Mouse (Mus musculus) kidney, adult 2 months (tissue): ENCODE results near the gene Cda. TPM values are rescaled to one million over a fixed set of nuclear protein-coding genes. Genes with fewer than 3 reads are reported as not detected.

Experiments
- DNase-seq: peaks from one replicate; pipeline ENCODE4 v3.0.0; 2021
- H3K27ac ChIP-seq: fragments of 200-500 bp; 2 replicates; pipeline ENCODE4 v1.5.1; 2012; ENCODE audit warnings: low read depth, low read length, control low read depth, inconsistent platforms; ENCODE audit not compliant: insufficient read depth
- H3K27me3 ChIP-seq: fragments of 200-500 bp; replicated peaks from 2 replicates; pipeline ENCODE4 v1.6.1; 2012; ENCODE audit warnings: mild to moderate bottlenecking, moderate library complexity, low read length, inconsistent platforms; ENCODE audit not compliant: control insufficient read depth, insufficient read depth
- H3K36me3 ChIP-seq: fragments of 200-500 bp; 2 replicates; pipeline ENCODE4 v1.6.1; 2012; ENCODE audit warnings: mild to moderate bottlenecking, moderate library complexity, low read length, inconsistent platforms; ENCODE audit not compliant: control insufficient read depth, insufficient read depth
- H3K4me1 ChIP-seq: fragments of 200-500 bp; 2 replicates; pipeline ENCODE4 v1.6.1; 2011; ENCODE audit warnings: low read length; ENCODE audit not compliant: control insufficient read depth, insufficient read depth
- H3K4me3 ChIP-seq: fragments of 200-500 bp; 2 replicates; pipeline ENCODE4 v1.5.1; 2011; ENCODE audit warnings: mild to moderate bottlenecking, low read depth, low read length, control low read depth; ENCODE audit not compliant: insufficient read depth
- CTCF ChIP-seq: fragments of 200-500 bp; conservative IDR thresholded peaks from 2 replicates; pipeline ENCODE4 v1.5.1; 2011; ENCODE audit warnings: low read depth, mild to moderate bottlenecking, control low read depth, low read length, moderate library complexity, mixed read lengths; ENCODE audit not compliant: insufficient read depth, insufficient read length
- POLR2A ChIP-seq: fragments of 200-500 bp; IDR thresholded peaks from one replicate; pipeline ENCODE4 v1.6.1; 2011; ENCODE audit warnings: low read depth, low read length, control low read depth
- whole genome bisulfite sequencing: fragments of 180-500 bp; shearing (Covaris S2); methylation state at CpG from one replicate; pipeline ENCODE4 v1.1.7; 2018; 5-methylcytosine and 5-hydroxymethylcytosine counted together
- polyA plus RNA-seq: library from polyadenylated mRNA; depleted of rRNA; stranded (reverse); fragments of >200 nt; gene quantifications from 2 replicates; pipeline ENCODE4 v1.2.3, GENCODE M21; 2012

Cda gene
- polyA plus RNA-seq, 1 experiment = 454 TPM

DNA sequence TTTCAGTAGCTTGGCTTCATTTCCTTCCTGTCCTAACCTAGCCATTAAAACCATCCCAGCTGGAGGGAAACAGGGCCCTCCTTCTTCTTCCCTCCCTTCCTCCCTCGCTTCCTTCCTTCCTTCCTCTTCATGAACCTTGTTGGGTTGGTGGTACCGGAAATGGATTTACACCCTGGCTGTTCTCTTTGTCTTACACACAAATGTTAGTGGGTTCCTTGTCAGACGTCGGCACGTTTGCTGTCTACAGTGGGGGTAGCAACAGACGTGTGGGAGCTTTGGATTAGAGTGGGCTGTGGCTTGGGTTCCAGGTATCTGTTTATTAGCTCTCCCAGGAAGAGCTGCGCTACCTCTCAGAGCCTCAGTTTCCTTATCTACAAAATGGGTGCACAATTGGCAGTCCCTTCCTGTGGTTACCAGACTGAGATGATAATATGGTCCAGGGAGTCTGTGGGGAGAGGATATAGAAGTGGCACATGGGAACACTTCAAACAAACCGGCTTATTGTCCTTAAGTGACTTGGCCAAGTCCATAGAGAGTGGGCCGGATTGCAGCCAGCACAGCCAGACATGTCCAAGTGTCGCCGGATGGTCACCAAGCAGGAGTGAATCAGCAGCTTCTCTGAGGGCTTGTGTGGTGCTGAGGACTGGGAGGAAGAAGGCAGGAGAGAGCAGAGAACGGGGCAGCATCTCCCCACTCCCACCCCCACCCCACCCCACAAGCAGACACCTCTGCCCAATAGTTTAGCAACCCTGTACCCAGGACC is 887 bp upstream of the Cda start:
- H3K27me3 ChIP-seq = no peaks in the 10 kb centered on the region
- H3K27ac ChIP-seq = peak overlapping the region; percentile 74
- whole genome bisulfite sequencing = 52% methylated on average over 12 of the region's 12 CpGs
- H3K4me1 ChIP-seq = peaks cover 14% of the 10 kb centered on the region; the same call in 1 of the 2 replicates
- peak; percentile 30 for DNase-seq
- TF ChIP-seq CTCF (no peak), POLR2A (no peak)
- no peaks in the 10 kb centered on the region; the same call in 1 of the 2 replicates for H3K36me3 ChIP-seq
- H3K4me3 ChIP-seq = no peak overlapping the region

DNA sequence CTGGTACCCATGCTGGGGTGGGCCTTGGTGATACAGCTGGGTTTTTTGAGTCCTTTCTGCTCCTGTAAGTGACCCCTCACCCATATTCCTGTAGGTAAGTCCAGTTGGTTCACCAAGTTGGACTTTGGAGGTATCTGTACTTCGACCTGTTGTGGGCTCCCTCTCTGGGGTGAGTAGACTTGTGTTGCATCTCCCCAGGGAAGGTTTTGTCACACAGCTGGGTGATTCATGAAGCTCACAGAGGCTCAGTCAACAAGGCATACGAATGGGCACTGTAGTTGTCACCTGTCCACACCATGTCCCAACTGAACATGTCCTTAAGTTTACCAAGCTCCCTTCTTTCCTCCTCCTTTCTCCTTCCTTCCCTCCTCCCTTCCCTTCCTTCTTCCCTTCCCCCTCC is 1.2 kb downstream of the Cda start:
- Histone ChIP-seq H3K27me3 (no peaks in the 10 kb centered on the region), H3K27ac (peak overlapping the region; percentile 87), H3K4me3 (peak overlapping the region; percentile 61), H3K36me3 (no peaks in the 10 kb centered on the region; the same call in 1 of the 2 replicates), H3K4me1 (peaks cover 19% of the 10 kb centered on the region)
- 51% methylated on average over 2 of the region's 2 CpGs for WGBS
- peak; percentile 88 for DNase-seq
- TF ChIP-seq POLR2A (no peak), CTCF (no peak)

DNA sequence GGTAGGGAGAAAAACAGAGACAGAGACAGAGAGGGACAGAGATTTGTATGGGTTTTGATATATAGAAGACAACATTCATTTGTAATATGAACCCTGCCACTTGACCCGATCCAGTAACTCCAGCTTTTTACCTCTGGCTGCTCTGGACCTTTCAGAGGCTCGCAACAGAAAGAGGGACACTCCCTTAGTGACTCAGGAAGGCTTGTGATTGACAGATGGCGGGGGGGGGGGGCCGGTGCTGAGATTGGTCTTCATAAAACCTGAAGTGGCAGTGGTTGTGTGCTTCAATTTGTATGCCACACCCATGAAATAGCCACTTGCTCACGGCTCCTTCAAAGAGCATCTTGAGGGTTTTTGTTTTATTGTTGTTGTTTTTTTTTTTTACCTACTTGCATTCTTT is 4.3 kb downstream of the Cda start:
- Histone ChIP-seq H3K27ac (no peak overlapping the region), H3K4me3 (no peak overlapping the region), H3K36me3 (no peaks in the 10 kb centered on the region; the same call in 1 of the 2 replicates), H3K4me1 (peaks cover 14% of the 10 kb centered on the region), H3K27me3 (no peaks in the 10 kb centered on the region)
- 37% methylated on average over 5 of the region's 5 CpGs for WGBS
- TF ChIP-seq POLR2A (no peak), CTCF (no peak)
- DNase-seq = no peak

DNA sequence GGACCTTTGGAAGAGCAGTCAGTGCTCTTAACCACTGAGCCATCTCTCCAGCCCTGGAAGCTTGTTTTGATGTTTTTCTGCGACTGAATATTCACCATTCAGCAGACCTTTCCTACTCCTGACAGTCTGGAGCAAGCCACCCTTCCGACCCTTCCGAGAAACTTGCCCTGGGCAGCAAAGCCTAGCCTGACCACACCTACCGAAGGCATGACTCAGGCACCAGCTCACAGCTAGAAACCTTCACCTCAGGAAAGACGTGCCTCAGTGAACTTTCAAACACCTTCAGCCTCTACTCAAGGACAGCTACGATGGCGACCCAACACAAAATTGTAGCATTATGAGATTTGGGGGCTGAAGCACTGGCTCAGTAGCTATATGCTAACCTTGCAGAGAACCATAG is 4.9 kb downstream of the Cda start:
- Histone ChIP-seq H3K4me1 (peaks cover 12% of the 10 kb centered on the region), H3K27me3 (no peaks in the 10 kb centered on the region), H3K27ac (no peak overlapping the region), H3K4me3 (no peak overlapping the region), H3K36me3 (no peaks in the 10 kb centered on the region; the same call in 1 of the 2 replicates)
- TF ChIP-seq CTCF (no peak), POLR2A (no peak)
- WGBS = 44% methylated on average over 7 of the region's 7 CpGs
- DNase-seq = peak; percentile 74

DNA sequence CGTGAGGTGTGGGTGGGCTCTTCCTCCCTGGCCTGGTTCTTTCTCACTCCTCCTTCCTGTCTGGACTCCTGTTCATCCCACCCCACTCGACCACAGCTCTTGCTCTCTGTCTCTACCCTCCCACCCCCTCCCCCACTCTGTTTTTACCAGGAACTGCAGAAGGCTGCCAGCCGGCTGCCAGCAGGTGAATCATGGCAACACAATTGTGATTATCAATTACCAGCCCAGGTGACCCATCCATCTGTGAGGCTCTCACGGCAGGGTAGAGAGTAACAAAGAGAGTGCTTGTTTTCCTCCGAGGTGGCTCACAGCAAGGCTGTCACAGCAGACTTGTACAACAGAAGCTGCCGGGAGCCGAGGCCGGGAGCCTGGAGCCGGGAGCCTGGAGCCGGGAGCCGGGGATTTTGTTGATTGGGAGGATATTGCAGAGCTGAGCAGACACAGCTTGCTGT is 6.4 kb downstream of the Cda start:
- 30% methylated on average over 11 of the region's 11 CpGs for WGBS
- DNase-seq = no peak
- no peak for TF ChIP-seq CTCF
- no peak overlapping the region for H3K4me3 ChIP-seq
- no peaks in the 10 kb centered on the region; the same call in 1 of the 2 replicates for H3K36me3 ChIP-seq
- peaks cover 12% of the 10 kb centered on the region for H3K4me1 ChIP-seq
- H3K27ac ChIP-seq = no peak overlapping the region
- no peaks in the 10 kb centered on the region for H3K27me3 ChIP-seq

DNA sequence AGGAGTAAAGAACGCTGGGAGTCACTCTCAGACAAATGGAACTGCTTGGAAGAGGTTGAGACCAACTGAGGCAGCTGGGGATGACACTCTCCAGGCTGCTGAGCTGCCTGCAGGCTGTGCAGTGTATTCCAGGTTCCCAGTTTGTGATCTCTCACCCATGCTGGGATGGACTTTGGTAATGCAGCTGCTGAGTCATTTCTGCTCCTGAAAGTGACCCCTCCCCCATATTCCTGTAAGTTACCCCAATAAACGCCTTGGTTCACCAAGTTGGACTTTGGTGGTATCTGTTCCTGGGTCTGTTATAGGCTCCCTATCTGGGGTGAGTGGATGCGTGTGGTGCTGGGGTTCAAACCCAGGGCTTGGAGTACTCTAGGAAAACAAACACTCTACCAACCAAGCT is 9.6 kb downstream of the Cda start:
- no peak for TF ChIP-seq POLR2A
- no peak for TF ChIP-seq CTCF
- H3K4me3 ChIP-seq = no peak overlapping the region
- 56% methylated on average over 3 of the region's 3 CpGs for WGBS
- peak; percentile 72 for DNase-seq
- H3K36me3 ChIP-seq = no peaks in the 10 kb centered on the region
- H3K4me1 ChIP-seq = peaks cover 16% of the 10 kb centered on the region
- no peaks in the 10 kb centered on the region for H3K27me3 ChIP-seq
- no peak overlapping the region for H3K27ac ChIP-seq

DNA sequence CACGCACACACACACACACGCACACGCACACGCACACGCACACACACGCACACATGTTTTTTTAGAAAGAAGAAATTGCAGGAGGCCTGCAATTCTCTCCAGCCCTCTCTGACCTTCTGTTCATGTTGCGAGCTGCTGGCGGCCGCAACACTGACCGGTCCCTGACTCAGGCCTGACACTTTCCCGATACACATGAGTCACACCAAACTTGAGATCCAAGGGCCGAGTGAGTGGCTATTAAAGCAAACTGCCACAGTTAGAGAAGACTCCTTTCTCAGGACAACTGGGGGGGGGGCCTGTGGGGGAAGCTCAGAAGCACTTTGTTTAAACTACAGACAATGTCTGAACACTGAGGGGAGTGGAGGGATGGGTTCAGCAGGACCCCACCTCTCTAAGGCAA is 11.2 kb downstream of the Cda start:
- Histone ChIP-seq H3K27ac (no peak overlapping the region), H3K4me3 (no peak overlapping the region), H3K27me3 (no peaks in the 10 kb centered on the region), H3K36me3 (no peaks in the 10 kb centered on the region), H3K4me1 (peaks cover 12% of the 10 kb centered on the region; the same call in 1 of the 2 replicates)
- TF ChIP-seq POLR2A = no peak
- no peak for TF ChIP-seq CTCF
- WGBS = 87% methylated on average over 12 of the region's 12 CpGs
- DNase-seq = no peak
